Mouse (Mus musculus): Measurements from ENCODE around the gene Bora.
"Not testable (repeated sequence)": the region's sequence is repeated elsewhere in the genome, so short reads cannot be mapped to it uniquely, and the experiment has no call there.

The Bora gene

GRCm38 (mm10) chr14:99031337-99031873 lies 14.6 kb upstream of the Bora start:
- no peaks in the 10 kb centered on the region for H3K4me1 ChIP-seq (replicated peaks; ENCODE audit: low read depth, low read length)
- TF ChIP-seq CTCF (conservative IDR thresholded peaks at IDR 0.05; ENCODE audit: low read length) (no peak), POU5F1 (IDR thresholded peaks at IDR 0.05; ENCODE audit: borderline replicate concordance, low read length) (no peak), NANOG (IDR thresholded peaks at IDR 0.05; ENCODE audit: borderline replicate concordance, low read length) (no peak)
- no peaks in the 10 kb centered on the region for H3K9me3 ChIP-seq (ENCODE audit: low read length)
- H3K27me3 ChIP-seq (ENCODE audit: insufficient read depth, low read length): no peaks in the 10 kb centered on the region
- no peak overlapping the region for H3K4me3 ChIP-seq (replicated peaks; ENCODE audit: low read length)
- peaks cover 40% of the 10 kb centered on the region for H3K36me3 ChIP-seq (ENCODE audit: insufficient read depth, low read length)

- Histone ChIP-seq H3K9me3 (ENCODE audit: low read length) (no peaks in the 10 kb centered on the region), H3K4me1 (replicated peaks; ENCODE audit: low read depth, low read length) (peaks cover 7% of the 10 kb centered on the region), H3K36me3 (ENCODE audit: insufficient read depth, low read length) (peaks cover 46% of the 10 kb centered on the region), H3K4me3 (replicated peaks; ENCODE audit: low read length) (no peak overlapping the region), H3K27me3 (ENCODE audit: insufficient read depth, low read length) (no peaks in the 10 kb centered on the region)
- no peak for TF ChIP-seq NANOG (IDR thresholded peaks at IDR 0.05; ENCODE audit: borderline replicate concordance, low read length)
- TF ChIP-seq POU5F1 (IDR thresholded peaks at IDR 0.05; ENCODE audit: borderline replicate concordance, low read length): no peak
- TF ChIP-seq CTCF (conservative IDR thresholded peaks at IDR 0.05; ENCODE audit: low read length): no peak
Measured at GRCm38 (mm10) chr14:99032596-99032995, 13.4 kb upstream of the Bora start.

GRCm38 (mm10) chr14:99034851-99035250 lies 11.2 kb upstream of the Bora start:
- not testable (repeated sequence) for H3K4me3 ChIP-seq (replicated peaks; ENCODE audit: low read length); H3K9me3 ChIP-seq (ENCODE audit: low read length)

GRCm38 (mm10) chr14:99036039-99036438 lies 10.0 kb upstream of the Bora start:
- no peak for TF ChIP-seq NANOG (IDR thresholded peaks at IDR 0.05; ENCODE audit: borderline replicate concordance, low read length)
- TF ChIP-seq POU5F1 (IDR thresholded peaks at IDR 0.05; ENCODE audit: borderline replicate concordance, low read length): no peak
- no peak for TF ChIP-seq CTCF (conservative IDR thresholded peaks at IDR 0.05; ENCODE audit: low read length)
- peaks cover 56% of the 10 kb centered on the region for H3K36me3 ChIP-seq (ENCODE audit: insufficient read depth, low read length)

More at GRCm38 (mm10) chr14:99034851-99035250, 11.2 kb upstream of the Bora start:
- H3K36me3 ChIP-seq (ENCODE audit: insufficient read depth, low read length): peaks cover 56% of the 10 kb centered on the region
- H3K27me3 ChIP-seq (ENCODE audit: insufficient read depth, low read length): not testable (repeated sequence)
- peaks cover 28% of the 10 kb centered on the region for H3K4me1 ChIP-seq (replicated peaks; ENCODE audit: low read depth, low read length)

GRCm38 (mm10) chr14:99037703-99038102 lies 8.3 kb upstream of the Bora start:
- no peak for TF ChIP-seq CTCF (conservative IDR thresholded peaks at IDR 0.05; ENCODE audit: low read length)
- TF ChIP-seq NANOG (IDR thresholded peaks at IDR 0.05; ENCODE audit: borderline replicate concordance, low read length): no peak
- TF ChIP-seq POU5F1 (IDR thresholded peaks at IDR 0.05; ENCODE audit: borderline replicate concordance, low read length): no peak
- H3K27me3 ChIP-seq (ENCODE audit: insufficient read depth, low read length): no peaks in the 10 kb centered on the region
- H3K4me1 ChIP-seq (replicated peaks; ENCODE audit: low read depth, low read length): peaks cover 56% of the 10 kb centered on the region
- no peaks in the 10 kb centered on the region for H3K9me3 ChIP-seq (ENCODE audit: low read length)
- H3K36me3 ChIP-seq (ENCODE audit: insufficient read depth, low read length): peaks cover 48% of the 10 kb centered on the region
- H3K4me3 ChIP-seq (replicated peaks; ENCODE audit: low read length): no peak overlapping the region

More at GRCm38 (mm10) chr14:99036039-99036438, 10.0 kb upstream of the Bora start:
- H3K4me3 ChIP-seq (replicated peaks; ENCODE audit: low read length): no peak overlapping the region
- H3K27me3 ChIP-seq (ENCODE audit: insufficient read depth, low read length): no peaks in the 10 kb centered on the region
- no peaks in the 10 kb centered on the region for H3K9me3 ChIP-seq (ENCODE audit: low read length)
- H3K4me1 ChIP-seq (replicated peaks; ENCODE audit: low read depth, low read length): peaks cover 39% of the 10 kb centered on the region

- H3K27me3 ChIP-seq (ENCODE audit: insufficient read depth, low read length); H3K9me3 ChIP-seq (ENCODE audit: low read length): not testable (repeated sequence)
- peaks cover 70% of the 10 kb centered on the region for H3K4me1 ChIP-seq (replicated peaks; ENCODE audit: low read depth, low read length)
- H3K4me3 ChIP-seq (replicated peaks; ENCODE audit: low read length): peak overlapping the region; percentile 50
- TF ChIP-seq NANOG (IDR thresholded peaks at IDR 0.05; ENCODE audit: borderline replicate concordance, low read length): peak; percentile 93
- H3K36me3 ChIP-seq (ENCODE audit: insufficient read depth, low read length): peaks cover 37% of the 10 kb centered on the region
Measured at GRCm38 (mm10) chr14:99039308-99039707, 6.7 kb upstream of the Bora start.

GRCm38 (mm10) chr14:99041416-99041815 lies 4.6 kb upstream of the Bora start:
- TF ChIP-seq POU5F1 (IDR thresholded peaks at IDR 0.05; ENCODE audit: borderline replicate concordance, low read length) (no peak), CTCF (conservative IDR thresholded peaks at IDR 0.05; ENCODE audit: low read length) (no peak), NANOG (IDR thresholded peaks at IDR 0.05; ENCODE audit: borderline replicate concordance, low read length) (no peak)
- peaks cover 20% of the 10 kb centered on the region for H3K36me3 ChIP-seq (ENCODE audit: insufficient read depth, low read length)
- H3K4me3 ChIP-seq (replicated peaks; ENCODE audit: low read length): 0 out of 2 replicates have a peak overlapping the region, but pooled peaks have one; percentile 13
- peaks cover 78% of the 10 kb centered on the region for H3K4me1 ChIP-seq (replicated peaks; ENCODE audit: low read depth, low read length)
- no peaks in the 10 kb centered on the region for H3K27me3 ChIP-seq (ENCODE audit: insufficient read depth, low read length)
- H3K9me3 ChIP-seq (ENCODE audit: low read length): no peaks in the 10 kb centered on the region

- Histone ChIP-seq H3K27me3 (ENCODE audit: insufficient read depth, low read length) (no peaks in the 10 kb centered on the region), H3K9me3 (ENCODE audit: low read length) (no peaks in the 10 kb centered on the region), H3K4me3 (replicated peaks; ENCODE audit: low read length) (peak overlapping the region; percentile 99), H3K36me3 (ENCODE audit: insufficient read depth, low read length) (peaks cover 17% of the 10 kb centered on the region), H3K4me1 (replicated peaks; ENCODE audit: low read depth, low read length) (peaks cover 78% of the 10 kb centered on the region)
- TF ChIP-seq POU5F1 (IDR thresholded peaks at IDR 0.05; ENCODE audit: borderline replicate concordance, low read length) (no peak), CTCF (conservative IDR thresholded peaks at IDR 0.05; ENCODE audit: low read length) (no peak), NANOG (IDR thresholded peaks at IDR 0.05; ENCODE audit: borderline replicate concordance, low read length) (no peak)
Measured at GRCm38 (mm10) chr14:99043499-99043898, 2.5 kb upstream of the Bora start.

- TF ChIP-seq CTCF (conservative IDR thresholded peaks at IDR 0.05; ENCODE audit: low read length) (no peak), POU5F1 (IDR thresholded peaks at IDR 0.05; ENCODE audit: borderline replicate concordance, low read length) (no peak)
- H3K4me3 ChIP-seq (replicated peaks; ENCODE audit: low read length): peak overlapping the region; percentile 99
- no peaks in the 10 kb centered on the region for H3K9me3 ChIP-seq (ENCODE audit: low read length)
- no peaks in the 10 kb centered on the region for H3K27me3 ChIP-seq (ENCODE audit: insufficient read depth, low read length)
- peaks cover 21% of the 10 kb centered on the region for H3K36me3 ChIP-seq (ENCODE audit: insufficient read depth, low read length)
- H3K4me1 ChIP-seq (replicated peaks; ENCODE audit: low read depth, low read length): peaks cover 77% of the 10 kb centered on the region
Measured at GRCm38 (mm10) chr14:99044096-99044495, 1.9 kb upstream of the Bora start.
